Mouse (Mus musculus) subcutaneous adipose tissue, adult 2 months (tissue): Measurements from ENCODE around the gene 9630041A04Rik. TPM values are rescaled to one million over a fixed set of nuclear protein-coding genes. Genes with fewer than 3 reads are reported as not detected.

Experiments
- polyA plus RNA-seq: library from polyadenylated mRNA; depleted of rRNA; stranded (reverse); fragments of >200 nt; gene quantifications from 2 replicates; pipeline ENCODE4 v1.2.3, GENCODE M21; 2012; ENCODE audit warnings: low replicate concordance; rRNA removed

The 9630041A04Rik gene
- not detected in 2 replicates for polyA plus RNA-seq

GRCm38 (mm10) chr9:101861596-101862471 is at the start of gene 9630041A04Rik:
Gene 9630041A04Rik, plus strand, starts transcription at chr9:101861841.

